Mouse (Mus musculus) testis, adult 2 months (tissue): ENCODE data around the gene Inhbc.

ENCODE experiments used
- CTCF ChIP-seq: fragments of 200-500 bp; IDR thresholded peaks from 2 replicates; pipeline ENCODE4 v1.5.1; 2012; ENCODE audit warnings: low read depth, mild to moderate bottlenecking, inconsistent platforms, low read length, moderate library complexity; ENCODE audit not compliant: control insufficient read depth, insufficient read depth, insufficient replicate concordance
- POLR2A ChIP-seq: fragments of 200-500 bp; IDR thresholded peaks from 2 replicates; pipeline ENCODE4 v1.6.1; 2012; ENCODE audit warnings: low read depth, mild to moderate bottlenecking, inconsistent platforms, low read length, moderate library complexity; ENCODE audit not compliant: control insufficient read depth

GRCm38 (mm10) chr10:127380251-127380691, 10.0 kb upstream of the Inhbc start, which contains the start of gene R3hdm2:
- TF ChIP-seq POLR2A (peak; percentile 66), CTCF (no peak)
